Mouse (Mus musculus): ENCODE results near the gene Gm8362. TPM values are rescaled to one million over a fixed set of nuclear protein-coding genes. Genes with fewer than 3 reads are reported as not detected.

Gene Gm8362
- not detected for polyA plus RNA-seq (2017; shearing (Covaris generic))

GRCm38 (mm10) chr14:6774311-6774710 is at the start of gene Gm8362:
Gm8362 (minus strand) TSS chr14:6774411.

GRCm38 (mm10) chr14:6742232-6742631 is 32.0 kb downstream of the Gm8362 start, which contains the start of gene Gm3636:
Gm3636 (minus strand) TSS chr14:6742332.

GRCm38 (mm10) chr14:6720151-6720550 is 54.1 kb downstream of the Gm8362 start, which contains the start of gene Gm8050:
Gm8050 (minus strand) TSS chr14:6720251.

Other genes starting within 250 kb of the Gm8362 start
- gene Gm8356, start 237.1 kb downstream of the Gm8362 start, polyA plus RNA-seq (2017; shearing (Covaris generic)): not detected
- gene Gm3629, start 183.8 kb downstream of the Gm8362 start, polyA plus RNA-seq (2017; shearing (Covaris generic)): not detected
- not detected for gene Gm3460, start 152.0 kb downstream of the Gm8362 start, polyA plus RNA-seq (2017; shearing (Covaris generic))
- gene Gm10251, start 90.2 kb downstream of the Gm8362 start, polyA plus RNA-seq (2017; shearing (Covaris generic)): not detected
- gene Gm8050, start 54.2 kb downstream of the Gm8362 start, polyA plus RNA-seq (2017; shearing (Covaris generic)): not detected
- 2.8 TPM for gene Gm3636, start 32.1 kb downstream of the Gm8362 start, polyA plus RNA-seq (2017; shearing (Covaris generic))
- gene Gm3642, start 65.9 kb upstream of the Gm8362 start, polyA plus RNA-seq (2017; shearing (Covaris generic)): not detected
- gene Gm3667, start 115.6 kb upstream of the Gm8362 start, polyA plus RNA-seq (2017; shearing (Covaris generic)): not detected
- gene Gm6356, start 199.4 kb upstream of the Gm8362 start, polyA plus RNA-seq (2017; shearing (Covaris generic)): not detected